Mouse (Mus musculus): ENCODE results near the gene Mbip.

Mbip gene

DNA sequence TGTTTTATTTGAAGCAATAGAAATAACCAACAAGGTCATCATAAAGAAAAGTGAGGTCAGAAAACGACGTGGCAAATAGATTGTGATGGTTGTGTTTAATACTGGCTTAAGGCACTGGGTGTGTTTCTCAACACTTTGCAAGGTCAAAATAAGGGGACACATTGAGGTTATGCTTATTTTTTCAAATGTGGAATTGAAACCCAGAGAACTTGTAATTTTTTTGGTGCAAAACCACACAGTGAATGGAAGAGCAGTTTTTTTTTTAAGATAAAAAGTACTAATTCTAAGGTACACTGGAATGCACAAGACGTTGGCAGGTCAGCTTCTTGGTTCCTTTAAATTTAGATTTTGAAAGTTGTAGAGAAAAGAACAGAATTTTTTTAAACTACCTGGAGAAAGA, 50.5 kb downstream of the Mbip start:
- no peak for DNase-seq (ENCODE audit: low spot score)

DNA sequence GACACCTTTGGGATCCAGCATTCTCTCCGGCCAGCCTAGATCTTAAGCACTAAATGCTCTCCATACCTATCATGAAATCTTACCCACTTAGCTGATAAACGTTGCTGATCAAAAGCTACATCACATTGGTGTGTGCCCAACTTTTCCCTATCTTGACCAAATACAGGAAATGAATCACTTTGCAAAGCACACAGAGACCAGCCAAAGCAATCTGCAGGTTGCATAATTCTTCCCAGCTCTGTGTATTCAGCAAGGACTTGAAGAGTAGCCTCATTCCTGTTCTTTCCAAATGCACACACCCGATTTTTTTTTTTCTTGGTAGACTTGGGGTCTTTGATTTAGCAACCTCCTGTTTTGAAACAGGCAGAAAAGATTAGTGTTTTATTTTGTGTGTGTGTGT, 57.1 kb downstream of the Mbip start:
- DNase-seq (ENCODE audit: low spot score): no peak

- no peak for DNase-seq (ENCODE audit: low spot score)
These were observed 58.9 kb downstream of the Mbip start for GRCm38 (mm10) chr12:56286828-56287227.

DNA sequence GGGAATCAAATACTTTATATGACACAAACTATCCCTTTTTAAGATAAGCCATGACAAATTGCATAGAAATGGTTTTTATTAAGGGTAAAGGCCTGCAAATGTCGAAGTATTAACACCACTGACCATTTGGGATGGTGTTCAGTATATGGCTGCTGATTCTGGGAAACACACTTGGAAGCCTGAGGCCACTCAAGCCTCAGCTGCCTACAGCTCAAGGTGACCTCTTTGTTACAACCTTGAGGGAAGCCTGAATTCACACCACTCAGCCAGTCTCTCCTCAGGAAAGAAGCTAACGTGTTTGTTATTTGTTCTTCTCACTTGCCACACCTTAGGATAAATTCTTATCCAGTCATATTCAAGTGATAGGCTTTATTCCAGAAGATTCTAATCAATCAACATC, 61.5 kb downstream of the Mbip start:
- no peak for DNase-seq (ENCODE audit: low spot score)

- DNase-seq (ENCODE audit: low spot score): no peak
These were observed 64.0 kb downstream of the Mbip start for GRCm38 (mm10) chr12:56281649-56282048.
